Mouse (Mus musculus) ES-E14 (cell line): ENCODE data around the gene Dnajb1.

ENCODE experiments used
- CHD2 ChIP-seq: IDR thresholded peaks from 2 replicates; pipeline ENCODE4 v1.6.1; 2014; ENCODE audit warnings: mild to moderate bottlenecking, low read depth, low read length, inconsistent platforms
- HCFC1 ChIP-seq: IDR thresholded peaks from 2 replicates; pipeline ENCODE4 v1.6.1; 2012; ENCODE audit warnings: low read length, inconsistent platforms, borderline replicate concordance; ENCODE audit not compliant: insufficient read depth
- MAFK ChIP-seq: IDR thresholded peaks from 2 replicates; pipeline ENCODE4 v1.6.1; 2014; ENCODE audit warnings: mild to moderate bottlenecking, low read depth, low read length, inconsistent platforms; ENCODE audit not compliant: insufficient read depth

DNA sequence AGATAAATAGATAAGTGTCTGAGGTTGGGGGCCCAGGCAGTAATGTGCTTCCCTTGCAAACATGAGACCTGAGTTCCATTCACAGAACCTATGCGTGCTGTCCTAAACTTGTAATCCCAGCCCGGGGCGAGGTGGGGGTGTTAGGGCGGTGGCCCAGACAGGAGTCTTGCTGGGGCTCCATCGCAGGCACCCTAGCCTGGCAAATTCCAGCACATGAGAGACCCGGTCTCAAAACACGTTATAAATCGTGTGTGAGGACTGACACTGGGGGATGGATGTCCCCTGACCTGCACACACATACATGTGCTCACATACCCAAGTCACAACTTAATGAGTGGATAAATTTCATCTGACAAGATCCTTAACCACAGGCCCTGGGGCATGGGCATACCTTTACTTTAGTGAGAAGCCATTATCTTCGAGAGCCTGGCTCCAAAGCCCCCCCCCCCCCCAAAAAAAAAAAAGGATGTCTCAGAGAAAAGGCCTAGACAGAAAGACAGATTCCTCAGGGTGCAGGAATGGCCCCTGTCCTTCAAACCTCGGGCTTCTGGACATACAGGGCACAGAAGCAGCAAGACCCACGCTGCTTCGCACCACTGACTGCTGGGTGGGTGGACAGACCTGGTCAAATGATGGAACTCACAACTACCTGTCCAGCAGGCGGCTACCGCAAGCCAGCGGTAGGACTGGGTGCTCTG is 13.8 kb downstream of the Dnajb1 start:
- TF ChIP-seq HCFC1, result no peak
- TF ChIP-seq MAFK, result no peak
- TF ChIP-seq CHD2, result no peak
